Mouse (Mus musculus) hindbrain, postnatal 0 days (tissue): ENCODE results near the gene Lin7b. TPM values are rescaled to one million over a fixed set of nuclear protein-coding genes. Genes with fewer than 3 reads are reported as not detected.

ENCODE experiments used
- ATAC-seq: fragments of 200-750 bp; cut with Nextera tagmentation; 2 replicates; pipeline ENCODE4 v1.8.0; 2017; ENCODE audit warnings: mild to moderate bottlenecking, moderate TSS enrichment, moderate library complexity
- DNase-seq: peaks from one replicate; pipeline ENCODE4 v3.0.0-alpha.2; 2015; ENCODE audit warnings: low spot score
- H3K27ac ChIP-seq: fragments of 300-500 bp; sonication (generic); 2 replicates; pipeline ENCODE4 v1.5.1; 2014; ENCODE audit warnings: mild to moderate bottlenecking
- H3K27me3 ChIP-seq: fragments of 300-500 bp; sonication (generic); 2 replicates; pipeline ENCODE4 v1.6.1; 2014; ENCODE audit warnings: low read length, mixed read lengths; ENCODE audit not compliant: insufficient read depth
- H3K36me3 ChIP-seq: fragments of 300-500 bp; sonication (generic); 2 replicates; pipeline ENCODE4 v1.6.1; 2014; ENCODE audit warnings: low read length, mixed read lengths; ENCODE audit not compliant: insufficient read depth
- H3K4me1 ChIP-seq: fragments of 300-500 bp; sonication (generic); 2 replicates; pipeline ENCODE4 v1.6.1; 2014; ENCODE audit warnings: antibody characterized with exemption, low read length, mixed read lengths; ENCODE audit not compliant: insufficient read depth
- H3K4me2 ChIP-seq: fragments of 300-500 bp; sonication (generic); 2 replicates; pipeline ENCODE4 v1.6.1; 2014; ENCODE audit warnings: low read depth, mild to moderate bottlenecking, low read length, moderate library complexity, mixed read lengths
- H3K4me3 ChIP-seq: fragments of 300-500 bp; sonication (generic); 2 replicates; pipeline ENCODE4 v1.5.1; 2014; ENCODE audit warnings: low read length
- H3K9ac ChIP-seq: fragments of 300-500 bp; sonication (generic); replicated peaks from 2 replicates; pipeline ENCODE4 v1.6.1; 2014; ENCODE audit warnings: mild to moderate bottlenecking, low read length, moderate library complexity, mixed read lengths
- H3K9me3 ChIP-seq: fragments of 300-500 bp; sonication (generic); 2 replicates; pipeline ENCODE4 v1.6.1; 2016; ENCODE audit warnings: low read length, mixed read lengths
- CTCF ChIP-seq: IDR thresholded peaks from 2 replicates; pipeline ENCODE4 v1.5.1; 2016; ENCODE audit warnings: antibody characterized with exemption, control low read depth, low read depth
- WGBS: fragments of 180-500 bp; shearing (Covaris S2); extraction: QIAGEN DNeasy Blood & Tissue Kit; methylation state at CpG from one replicate; pipeline ENCODE4 v1.1.7; 2014; 5-methylcytosine and 5-hydroxymethylcytosine counted together
- polyA plus RNA-seq: library from polyadenylated mRNA; unstranded; fragments of >200 nt; fragmentation: Nextera tagmentation; extraction: Ambion mirVana; gene quantifications from 2 replicates; pipeline ENCODE4 v1.2.1, GENCODE M21; 2015
- total RNA-seq: library from RNA; depleted of rRNA; stranded (reverse); fragments of >200 nt; gene quantifications from 2 replicates; pipeline ENCODE4 v1.2.3, GENCODE M21; 2014; rRNA removed

Lin7b gene
- total RNA-seq: 87.4 and 94.2 TPM in 2 replicates
- polyA plus RNA-seq: 69.3 and 76.1 TPM in 2 replicates

DNA sequence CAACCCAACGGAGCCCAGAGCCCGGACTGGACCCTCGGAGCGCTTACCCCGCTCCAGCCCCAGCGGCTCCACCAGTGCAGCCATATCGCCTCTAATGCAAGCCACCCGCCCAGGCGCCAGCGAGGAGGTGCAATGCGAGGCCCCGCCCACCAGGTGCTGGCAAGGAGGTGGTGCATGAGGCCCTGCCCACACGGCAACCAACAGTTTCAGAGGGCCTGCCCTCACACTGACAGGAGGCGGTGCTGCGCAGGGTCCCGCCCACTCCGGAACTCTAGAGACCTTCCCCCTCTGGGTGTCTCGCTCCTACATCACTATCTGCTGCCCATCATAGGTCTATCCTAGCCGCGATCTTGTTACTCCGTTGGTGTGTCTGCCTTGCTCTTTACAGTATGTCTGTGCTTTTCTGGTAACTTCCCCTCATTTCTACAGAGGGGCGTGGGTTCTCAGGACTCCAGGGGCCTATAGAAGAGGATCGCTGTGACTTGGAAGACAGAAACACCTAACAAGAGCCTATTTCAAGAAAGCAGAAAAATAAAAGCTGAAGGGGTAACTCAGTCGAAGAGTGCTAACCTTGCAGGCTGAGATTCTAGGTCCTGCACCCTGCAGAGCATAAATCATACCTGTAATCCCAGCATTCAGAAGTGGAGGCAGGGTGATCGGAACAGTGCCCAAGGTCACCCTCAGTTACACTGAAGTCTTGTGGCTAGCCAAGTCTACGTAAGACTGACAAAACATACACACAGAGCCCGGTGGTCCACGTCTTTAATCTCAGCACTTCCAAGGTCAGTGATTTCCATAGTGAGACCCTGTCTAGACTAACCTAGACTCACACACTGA is at the start of gene Lin7b:
Gene Lin7b, minus strand, starts transcription at position 109 of the 837 bp plus-strand sequence.
- peak within 1 kb of the TSS; percentile 50 for H3K4me3 ChIP-seq
- H3K9me3 ChIP-seq: no peaks in the 10 kb centered on the region
- DNase-seq (peak; percentile 89), ATAC-seq (peak; percentile 54)
- peak within 1 kb of the TSS; percentile 76 for H3K4me2 ChIP-seq
- peak within 1 kb of the TSS; percentile 49 for H3K27ac ChIP-seq
- peak; percentile 48 for TF ChIP-seq CTCF
- peak within 1 kb of the TSS; percentile 48 for H3K9ac ChIP-seq
- 10% methylated on average over 28 of the region's 28 CpGs for WGBS
- H3K4me1 ChIP-seq: peaks cover 4% of the 10 kb centered on the region; the same call in 1 of the 2 replicates
- peaks cover 5% of the 10 kb centered on the region for H3K36me3 ChIP-seq
- H3K27me3 ChIP-seq: no peaks in the 10 kb centered on the region

DNA sequence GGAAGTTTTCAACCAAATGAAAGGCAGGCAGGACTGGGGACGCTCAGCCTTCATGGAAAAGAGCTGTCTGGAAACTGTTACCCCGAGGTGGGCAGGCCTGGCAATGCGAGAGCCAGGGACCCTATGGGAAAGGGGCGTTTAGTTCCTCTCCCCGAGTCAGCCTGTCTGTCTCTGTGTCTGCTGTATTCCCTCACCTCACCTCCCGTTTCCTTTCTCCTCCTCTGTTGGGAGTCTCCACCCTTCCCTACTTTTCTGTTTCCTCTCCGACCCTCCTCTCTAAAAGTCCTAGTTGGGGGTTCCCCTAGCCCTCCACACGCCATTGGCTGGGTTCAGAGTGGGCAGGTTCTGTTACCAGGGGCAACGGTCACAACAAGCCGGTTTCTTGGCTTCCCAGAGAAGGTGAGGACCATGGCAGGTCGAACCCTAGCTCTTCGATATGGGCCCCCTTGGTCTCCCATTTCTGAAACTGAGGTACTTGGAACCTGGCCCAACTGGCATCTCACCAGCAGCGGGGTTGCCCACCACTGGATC is 47.6 kb upstream of the Lin7b start:
- DNase-seq (no peak), ATAC-seq (no peak)
- Histone ChIP-seq H3K36me3 (peaks cover 21% of the 10 kb centered on the region), H3K9ac (no peak overlapping the region), H3K4me2 (no peak overlapping the region), H3K27ac (no peak overlapping the region), H3K4me1 (peaks cover 10% of the 10 kb centered on the region), H3K27me3 (peaks cover 45% of the 10 kb centered on the region), H3K9me3 (no peaks in the 10 kb centered on the region), H3K4me3 (no peak overlapping the region)
- WGBS: 10% methylated on average over 13 of the region's 13 CpGs
- no peak for TF ChIP-seq CTCF

DNA sequence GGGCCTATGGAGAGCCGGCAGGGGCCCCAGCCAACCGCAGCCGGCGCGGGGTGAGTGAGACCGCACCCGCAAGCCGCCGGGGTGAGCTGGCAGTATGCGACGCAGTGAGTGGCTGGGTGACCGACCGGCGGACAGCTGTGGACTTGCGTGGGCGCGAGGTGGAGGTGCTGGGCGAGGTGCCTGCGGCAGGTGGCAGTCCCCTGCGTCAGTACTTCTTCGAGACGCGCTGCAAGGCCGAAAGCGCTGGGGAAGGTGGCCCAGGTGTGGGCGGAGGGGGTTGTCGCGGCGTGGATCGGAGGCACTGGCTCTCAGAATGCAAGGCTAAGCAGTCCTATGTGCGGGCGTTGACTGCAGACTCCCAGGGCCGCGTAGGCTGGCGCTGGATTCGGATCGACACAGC is 45.3 kb upstream of the Lin7b start:
- WGBS: 14% methylated on average over 37 of the region's 37 CpGs
- H3K27ac ChIP-seq: no peak overlapping the region
- H3K9ac ChIP-seq: no peak overlapping the region
- peaks cover 59% of the 10 kb centered on the region for H3K27me3 ChIP-seq
- no peaks in the 10 kb centered on the region for H3K9me3 ChIP-seq
- no peak for ATAC-seq
- H3K36me3 ChIP-seq: no peaks in the 10 kb centered on the region
- peak overlapping the region; percentile 10; the same call in 1 of the 2 replicates for H3K4me3 ChIP-seq
- TF ChIP-seq CTCF: no peak
- peak overlapping the region; percentile 1; the same call in 1 of the 2 replicates for H3K4me2 ChIP-seq
- peaks cover 10% of the 10 kb centered on the region for H3K4me1 ChIP-seq
- no peak for DNase-seq

DNA sequence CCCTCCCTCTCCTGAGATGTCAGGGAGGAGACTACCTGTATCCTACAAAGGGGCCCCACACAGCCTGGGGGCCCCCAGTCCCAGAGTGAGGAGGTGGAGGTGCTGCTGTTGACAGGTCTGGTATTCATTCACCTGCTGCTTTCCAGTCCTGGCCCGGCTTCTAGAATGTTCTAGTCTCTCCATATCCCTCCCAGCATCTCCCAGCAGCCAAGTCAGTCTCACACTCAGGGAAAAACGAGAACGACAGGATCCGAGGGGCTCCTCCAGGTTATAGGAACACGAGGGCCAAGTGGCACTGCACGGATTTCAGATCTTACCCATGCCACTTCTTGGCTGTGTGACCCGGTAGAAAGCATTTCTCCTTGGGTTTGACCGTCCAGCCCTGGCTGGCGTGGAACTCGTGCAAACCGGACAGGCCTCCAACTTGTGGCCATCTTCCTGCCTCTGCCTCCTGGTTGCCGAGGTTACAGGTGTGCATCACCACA is 44.4 kb upstream of the Lin7b start:
- Histone ChIP-seq H3K4me3 (no peak overlapping the region), H3K9me3 (no peaks in the 10 kb centered on the region), H3K4me2 (no peak overlapping the region), H3K9ac (no peak overlapping the region), H3K27me3 (peaks cover 62% of the 10 kb centered on the region), H3K27ac (no peak overlapping the region), H3K4me1 (peaks cover 10% of the 10 kb centered on the region), H3K36me3 (no peaks in the 10 kb centered on the region)
- 44% methylated on average over 12 of the region's 12 CpGs for WGBS
- ATAC-seq: no peak
- no peak for DNase-seq
- no peak for TF ChIP-seq CTCF

DNA sequence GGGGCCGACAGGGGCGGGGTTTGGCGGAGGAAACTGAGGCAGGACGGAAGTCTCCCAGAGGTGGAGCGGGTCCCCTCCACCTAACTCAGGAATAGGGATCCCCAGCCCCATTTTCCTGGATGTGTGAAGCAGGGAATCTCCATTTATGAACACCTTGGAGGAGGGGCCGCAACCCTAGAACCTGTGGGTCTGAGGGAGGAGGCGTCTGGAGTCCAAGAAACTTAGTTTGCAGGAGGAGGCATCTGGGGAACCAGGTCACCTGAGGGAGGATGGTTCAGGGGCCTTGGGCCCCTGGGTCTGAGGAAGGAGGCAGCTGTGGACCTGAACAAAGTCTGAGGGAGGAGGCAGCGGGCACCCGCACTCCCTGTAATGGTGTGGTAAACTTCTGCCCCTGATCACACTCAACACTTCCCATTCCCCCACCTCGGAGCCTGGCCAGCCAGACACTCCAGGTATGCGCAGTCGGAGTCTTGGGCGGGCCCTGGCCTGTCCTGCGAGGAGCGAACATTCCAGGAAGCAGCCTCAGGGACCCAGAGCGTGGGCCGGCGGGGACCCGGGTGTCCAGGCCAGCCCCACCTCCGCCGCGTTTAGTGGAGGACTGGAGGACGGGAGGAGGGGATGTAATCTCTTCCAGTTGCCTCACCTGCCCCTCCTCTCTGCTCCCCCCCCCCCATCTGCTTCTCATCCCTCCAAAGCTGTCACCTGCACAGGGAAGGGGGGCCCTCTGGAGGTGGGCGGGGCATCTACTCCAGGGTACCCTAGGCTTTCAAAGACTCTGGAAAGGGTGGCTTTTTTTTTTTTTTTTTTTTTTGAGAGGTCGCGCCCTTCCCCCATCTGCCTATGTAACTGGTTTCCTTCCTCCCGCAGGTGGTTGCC is 43.7 kb upstream of the Lin7b start:
- Histone ChIP-seq H3K4me2 (peak overlapping the region; percentile 84), H3K9ac (peak overlapping the region; percentile 54), H3K4me1 (peaks cover 10% of the 10 kb centered on the region), H3K4me3 (peak overlapping the region; percentile 49), H3K36me3 (no peaks in the 10 kb centered on the region), H3K27ac (no peak overlapping the region), H3K9me3 (no peaks in the 10 kb centered on the region), H3K27me3 (peaks cover 69% of the 10 kb centered on the region)
- TF ChIP-seq CTCF: no peak
- WGBS: 2% methylated on average over 27 of the region's 27 CpGs
- DNase-seq: no peak
- ATAC-seq: no peak
